Mouse (Mus musculus) MEL (cell line): Measurements from ENCODE around the gene Gnat1. TPM values are rescaled to one million over a fixed set of nuclear protein-coding genes. Genes with fewer than 3 reads are reported as not detected.

ENCODE experiments used
- DNase-seq: peaks from one replicate; pipeline ENCODE4 v3.0.0; 2011; ENCODE audit warnings: low read depth, low spot score
- H3K27ac ChIP-seq: 2 replicates; pipeline ENCODE4 v1.5.1; 2012; ENCODE audit warnings: low read depth, mild to moderate bottlenecking, control low read depth, low read length, moderate library complexity; ENCODE audit not compliant: control insufficient read depth
- H3K27me3 ChIP-seq, 2 experiments: fragments of 150-350 bp in 1 of 2; sonication (generic) in 1 of 2; 2 replicates each; pipeline ENCODE4 v1.6.1; 2012; ENCODE audit warnings: low read length in 2 of 2, mild to moderate bottlenecking in 2 of 2, improper control_type of control experiment in 1 of 2, moderate library complexity in 1 of 2; ENCODE audit not compliant: insufficient read depth in 2 of 2, control insufficient read depth in 1 of 2
- H3K36me3 ChIP-seq, 2 experiments: 2 replicates each; pipeline ENCODE4 v1.6.1; 2012 to 2014; ENCODE audit warnings: low read length in 2 of 2, improper control_type of control experiment in 1 of 2, inconsistent platforms in 1 of 2, mild to moderate bottlenecking in 1 of 2; ENCODE audit not compliant: insufficient read depth in 2 of 2, control insufficient read depth in 1 of 2
- H3K4me1 ChIP-seq, 2 experiments: fragments of 150-350 bp in 1 of 2; sonication (generic) in 1 of 2; 2 replicates each; pipeline ENCODE4 v1.6.1; 2012; ENCODE audit warnings: low read length in 2 of 2, improper control_type of control experiment in 1 of 2, mild to moderate bottlenecking in 1 of 2; ENCODE audit not compliant: insufficient read depth in 2 of 2, control insufficient read depth in 1 of 2
- H3K4me3 ChIP-seq, 2 experiments: fragments of 150-350 bp in 1 of 2; sonication (generic) in 1 of 2; 2 replicates each; pipeline ENCODE4 v1.5.1; 2012; ENCODE audit warnings: low read depth in 2 of 2, low read length in 2 of 2, mild to moderate bottlenecking in 2 of 2, moderate library complexity in 2 of 2, control low read depth in 1 of 2, improper control_type of control experiment in 1 of 2; ENCODE audit not compliant: control insufficient read depth in 1 of 2, insufficient read depth in 1 of 2
- H3K79me2 ChIP-seq: 2 replicates; pipeline ENCODE4 v1.6.1; 2012; ENCODE audit warnings: mild to moderate bottlenecking, low read length, moderate library complexity; ENCODE audit not compliant: control insufficient read depth, poor library complexity, insufficient read depth
- H3K9ac ChIP-seq: 2 replicates; pipeline ENCODE4 v1.6.1; 2012; ENCODE audit warnings: low read depth, mild to moderate bottlenecking, control low read depth, low read length, moderate library complexity; ENCODE audit not compliant: control insufficient read depth, poor library complexity, severe bottlenecking
- H3K9me3 ChIP-seq: fragments of 150-350 bp; sonication (generic); replicated peaks from 2 replicates; pipeline ENCODE4 v1.6.1; 2012; ENCODE audit warnings: mild to moderate bottlenecking, low read length, improper control_type of control experiment, moderate library complexity; ENCODE audit not compliant: insufficient read depth
- BHLHE40 ChIP-seq: IDR thresholded peaks from 2 replicates; pipeline ENCODE4 v1.6.1; 2012; ENCODE audit warnings: low read depth, mild to moderate bottlenecking, inconsistent platforms, low read length, improper control_type of control experiment, borderline replicate concordance
- CHD2 ChIP-seq: IDR thresholded peaks from 2 replicates; pipeline ENCODE4 v1.6.1; 2011; ENCODE audit warnings: low read length, improper control_type of control experiment
- E2F4 ChIP-seq: IDR thresholded peaks from 2 replicates; pipeline ENCODE4 v1.6.1; 2011; ENCODE audit warnings: low read depth, low read length, improper control_type of control experiment, borderline replicate concordance
- EP300 ChIP-seq, 2 experiments: IDR thresholded peaks; 2 replicates each; pipeline ENCODE4 v1.6.1; 2011; ENCODE audit warnings: improper control_type of control experiment in 2 of 2, low read length in 2 of 2, low read depth in 1 of 2, mild to moderate bottlenecking in 1 of 2
- ETS1 ChIP-seq: IDR thresholded peaks from 2 replicates; pipeline ENCODE4 v1.6.1; 2012; ENCODE audit warnings: low read depth, mild to moderate bottlenecking, inconsistent platforms, low read length, improper control_type of control experiment, moderate library complexity
- GATA1 ChIP-seq: IDR thresholded peaks from 2 replicates; pipeline ENCODE4 v1.6.1; 2011; ENCODE audit warnings: low read depth, low read length, improper control_type of control experiment
- HCFC1 ChIP-seq: IDR thresholded peaks from 2 replicates; pipeline ENCODE4 v1.6.1; 2012; ENCODE audit warnings: low read depth, mild to moderate bottlenecking, inconsistent platforms, low read length, improper control_type of control experiment, moderate library complexity
- MAFK ChIP-seq: IDR thresholded peaks from 2 replicates; pipeline ENCODE4 v1.6.1; 2011; ENCODE audit warnings: low read depth, mild to moderate bottlenecking, low read length, improper control_type of control experiment, borderline replicate concordance
- MAX ChIP-seq: IDR thresholded peaks from 2 replicates; pipeline ENCODE4 v1.6.1; 2011; ENCODE audit warnings: low read length, improper control_type of control experiment
- MAZ ChIP-seq: IDR thresholded peaks from 2 replicates; pipeline ENCODE4 v1.6.1; 2012; ENCODE audit warnings: low read depth, mild to moderate bottlenecking, inconsistent platforms, low read length, improper control_type of control experiment
- MXI1 ChIP-seq: IDR thresholded peaks from 2 replicates; pipeline ENCODE4 v1.6.1; 2011; ENCODE audit warnings: mild to moderate bottlenecking, low read depth, low read length, improper control_type of control experiment
- MYC ChIP-seq: IDR thresholded peaks from 2 replicates; pipeline ENCODE4 v1.6.1; 2011; ENCODE audit warnings: low read depth, mild to moderate bottlenecking, low read length, improper control_type of control experiment, moderate library complexity
- NRF1 ChIP-seq: IDR thresholded peaks from 2 replicates; pipeline ENCODE4 v1.6.1; 2014; ENCODE audit warnings: low read depth, mild to moderate bottlenecking, inconsistent platforms, low read length, improper control_type of control experiment, moderate library complexity; ENCODE audit not compliant: poor library complexity, insufficient read depth, severe bottlenecking
- POLR2AphosphoS2 ChIP-seq: IDR thresholded peaks from 2 replicates; pipeline ENCODE4 v1.6.1; 2011; ENCODE audit warnings: low read length, improper control_type of control experiment
- POLR2AphosphoS5 ChIP-seq: IDR thresholded peaks from 2 replicates; pipeline ENCODE4 v1.6.1; 2012; ENCODE audit warnings: low read depth, borderline replicate concordance, mild to moderate bottlenecking, inconsistent platforms, low read length, moderate library complexity, mixed read lengths
- RAD21 ChIP-seq: IDR thresholded peaks from 2 replicates; pipeline ENCODE4 v1.6.1; 2011; ENCODE audit warnings: mild to moderate bottlenecking, low read depth, low read length, improper control_type of control experiment
- SMC3 ChIP-seq: IDR thresholded peaks from 2 replicates; pipeline ENCODE4 v1.6.1; 2011; ENCODE audit warnings: low read depth, low read length, improper control_type of control experiment
- TAL1 ChIP-seq: IDR thresholded peaks from 2 replicates; pipeline ENCODE4 v1.6.1; 2012; ENCODE audit warnings: mild to moderate bottlenecking, inconsistent platforms, low read length, moderate library complexity, mixed read lengths
- TBP ChIP-seq: IDR thresholded peaks from 2 replicates; pipeline ENCODE4 v1.8.0; 2011; ENCODE audit warnings: low read depth, low read length, improper control_type of control experiment
- TCF12 ChIP-seq: IDR thresholded peaks from 2 replicates; pipeline ENCODE4 v1.6.1; 2014; ENCODE audit warnings: low read depth, mild to moderate bottlenecking, inconsistent platforms, low read length, improper control_type of control experiment, moderate library complexity
- USF2 ChIP-seq, 2 experiments: IDR thresholded peaks; 2 replicates each; pipeline ENCODE4 v1.6.1; 2011 to 2012; ENCODE audit warnings: improper control_type of control experiment in 2 of 2, low read length in 2 of 2, borderline replicate concordance in 1 of 2, inconsistent platforms in 1 of 2, low read depth in 1 of 2, mild to moderate bottlenecking in 1 of 2; ENCODE audit not compliant: insufficient read depth in 1 of 2
- ZMIZ1 ChIP-seq: IDR thresholded peaks from 2 replicates; pipeline ENCODE4 v1.6.1; 2012; ENCODE audit warnings: low read depth, mild to moderate bottlenecking, inconsistent platforms, low read length, improper control_type of control experiment, moderate library complexity
- polyA plus RNA-seq, 2 experiments: library from polyadenylated mRNA; stranded (reverse) in 1 of 2; unstranded in 1 of 2; fragments of >175 nt in 1 of 2; fragments of >200 nt in 1 of 2; gene quantifications; 2 replicates each; pipeline versions ENCODE4 v1.2.1 to v1.2.4; 2012; ENCODE audit warnings: low replicate concordance in 2 of 2, low read depth in 1 of 2; ENCODE audit not compliant: insufficient read length in 2 of 2, insufficient read depth in 1 of 2, missing spikeins in 1 of 2
- total RNA-seq: library from RNA; depleted of rRNA; stranded (reverse); fragments of 300-350 nt; gene quantifications from 2 replicates; pipeline ENCODE4 v1.2.3, GENCODE M21; 2012

Gene Gnat1
- total and polyA plus RNA-seq, 3 experiments: 0.27 to 326 TPM; not detected in 1

DNA sequence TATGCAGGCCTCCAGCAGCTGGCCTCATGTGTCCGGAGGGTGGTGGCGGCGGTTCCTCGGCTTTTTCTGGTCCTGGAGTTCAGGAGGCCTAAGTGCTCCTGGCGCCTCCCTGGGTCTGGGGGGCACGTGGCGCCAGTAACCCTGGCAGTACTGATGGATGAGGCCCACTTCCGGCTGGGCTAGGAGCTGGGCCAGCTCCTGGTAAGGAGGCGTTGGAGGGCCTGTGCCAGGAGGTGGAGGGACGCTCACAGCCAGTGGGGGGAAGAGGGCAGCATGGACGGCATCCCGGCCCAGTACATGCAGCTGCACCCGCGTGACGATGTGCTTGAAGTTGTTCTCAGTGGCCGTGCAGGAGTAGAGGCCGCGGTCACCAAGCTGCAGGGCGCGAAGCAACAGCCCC, 2.9 kb upstream of the Gnat1 start:
- Histone ChIP-seq H3K27me3 (peaks cover 6 to 7% of the 10 kb centered on the region in 2 experiments), H3K4me3 (no peak overlapping the region), H3K4me1 (no peaks in the 10 kb centered on the region), H3K9ac (no peak overlapping the region), H3K9me3 (no peaks in the 10 kb centered on the region), H3K27ac (no peak overlapping the region), H3K36me3 (no peaks in the 10 kb centered on the region), H3K79me2 (no peaks in the 10 kb centered on the region)
- no peak for DNase-seq
- TF ChIP-seq BHLHE40: no peak
- no peak for TF ChIP-seq HCFC1
- no peak for TF ChIP-seq RAD21
- no peak for TF ChIP-seq MAX
- no peak for TF ChIP-seq MAZ
- TF ChIP-seq NRF1: no peak
- TF ChIP-seq TAL1: no peak
- no peak for TF ChIP-seq SMC3
- TF ChIP-seq EP300 (IDR thresholded peaks at IDR 0.05; ENCODE audit: low read depth in 1 of 2, low read length in 2 of 2): no peak
- no peak for TF ChIP-seq USF2 (IDR thresholded peaks at IDR 0.05; ENCODE audit: borderline replicate concordance in 1 of 2, insufficient read depth in 1 of 2, low read depth in 1 of 2, low read length in 2 of 2)
- TF ChIP-seq TBP: no peak
- no peak for TF ChIP-seq TCF12
- TF ChIP-seq MYC: no peak
- no peak for TF ChIP-seq ETS1
- TF ChIP-seq MAFK: no peak
- TF ChIP-seq GATA1: no peak
- no peak for TF ChIP-seq E2F4
- no peak for TF ChIP-seq MXI1
- TF ChIP-seq POLR2AphosphoS2: no peak
- no peak for TF ChIP-seq POLR2AphosphoS5
- TF ChIP-seq, all 39 proteins: peak for 0

DNA sequence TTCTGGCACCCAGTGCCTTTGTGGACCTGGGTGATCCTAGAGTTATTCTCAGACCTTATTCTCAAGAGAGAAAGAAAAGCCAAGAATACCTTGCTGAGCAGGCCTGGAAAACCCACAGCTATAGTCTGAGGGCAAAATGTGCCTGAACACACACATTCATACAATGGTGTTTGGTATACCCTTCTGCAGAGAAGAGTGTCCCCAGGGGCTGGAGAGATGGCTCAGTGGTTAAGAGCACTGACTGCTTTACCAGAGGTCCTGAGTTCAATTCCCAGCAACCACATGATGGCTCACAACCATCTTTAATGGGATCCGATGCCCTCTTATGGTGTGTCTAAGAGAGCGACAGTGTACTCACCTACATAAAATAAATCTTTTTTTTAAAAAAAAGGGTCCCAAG, 651 bp downstream of the Gnat1 start:
- Histone ChIP-seq H3K27me3 (peaks cover 0 to 7% of the 10 kb centered on the region in 2 experiments; a peak in 2 of 4 replicates), H3K9me3 (no peaks in the 10 kb centered on the region), H3K79me2 (no peaks in the 10 kb centered on the region), H3K9ac (no peak overlapping the region), H3K4me1 (0 out of 4 replicates have a peak, but pooled peaks cover 0 to 5% of the 10 kb centered on the region in 2 experiments), H3K27ac (no peak overlapping the region)
- TF ChIP-seq ZMIZ1 (no peak), CHD2 (no peak), E2F4 (no peak), TBP (peak; percentile 80)
- TF ChIP-seq, all 39 proteins: peak for 1
- Histone ChIP-seq H3K36me3 (0 out of 4 replicates have a peak, but pooled peaks cover 0 to 2% of the 10 kb centered on the region in 2 experiments), H3K4me3 (no peak overlapping the region)
- no peak for DNase-seq
